Mouse (Mus musculus): ENCODE measurements around the gene Ogdh. TPM values are rescaled to one million over a fixed set of nuclear protein-coding genes. Genes with fewer than 3 reads are reported as not detected.

The Ogdh gene
- polyA plus RNA-seq, 1 experiment from 2014 or later, result 201 TPM

DNA sequence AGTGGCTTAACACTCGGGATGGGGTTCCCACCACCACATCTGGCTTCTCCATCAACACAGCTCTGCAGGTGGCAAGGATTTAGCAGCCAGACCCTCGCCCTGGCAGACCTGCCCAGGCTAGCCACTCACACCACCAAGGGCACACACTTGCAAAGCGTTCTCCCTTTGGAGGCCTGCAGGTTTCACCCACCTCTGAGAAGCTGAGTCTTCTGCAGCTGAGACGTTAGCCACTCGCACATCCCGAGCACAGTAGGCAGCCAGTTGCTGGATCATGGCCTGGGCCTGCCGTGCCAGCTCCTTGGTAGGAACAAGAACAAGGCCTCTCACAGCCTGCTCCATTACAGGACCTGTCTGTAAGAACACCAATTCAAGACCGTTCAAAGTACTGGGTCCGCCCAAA, 24.8 kb upstream of the Ogdh start:
- H3K4me3 ChIP-seq (ENCODE audit: low read depth, low read length), result peak overlapping the region; percentile 99
- H3K27ac ChIP-seq (ENCODE audit: low read depth, low read length), result no peak overlapping the region
- no peaks in the 10 kb centered on the region for H3K27me3 ChIP-seq (ENCODE audit: control insufficient read depth, insufficient read depth, low read length)
- H3K4me2 ChIP-seq, result peak overlapping the region; percentile 97
- ATAC-seq (replicated peaks; ENCODE audit: insufficient number of reproducible peaks, low FRiP score, low TSS enrichment), result no peak
- H3K9ac ChIP-seq (ENCODE audit: low read depth, low read length), result peak overlapping the region; percentile 95
- H3K4me1 ChIP-seq (ENCODE audit: control insufficient read depth, insufficient read depth, low read length), result peaks cover 7% of the 10 kb centered on the region
- peaks cover 24% of the 10 kb centered on the region for H3K36me3 ChIP-seq (ENCODE audit: control insufficient read depth, insufficient read depth, low read length)
- 69% methylated on average over 9 of the region's 9 CpGs for WGBS (ENCODE audit: insufficient replicate concordance)
- H3K9me3 ChIP-seq (replicated peaks; ENCODE audit: control insufficient read depth, low read length), result no peaks in the 10 kb centered on the region

DNA sequence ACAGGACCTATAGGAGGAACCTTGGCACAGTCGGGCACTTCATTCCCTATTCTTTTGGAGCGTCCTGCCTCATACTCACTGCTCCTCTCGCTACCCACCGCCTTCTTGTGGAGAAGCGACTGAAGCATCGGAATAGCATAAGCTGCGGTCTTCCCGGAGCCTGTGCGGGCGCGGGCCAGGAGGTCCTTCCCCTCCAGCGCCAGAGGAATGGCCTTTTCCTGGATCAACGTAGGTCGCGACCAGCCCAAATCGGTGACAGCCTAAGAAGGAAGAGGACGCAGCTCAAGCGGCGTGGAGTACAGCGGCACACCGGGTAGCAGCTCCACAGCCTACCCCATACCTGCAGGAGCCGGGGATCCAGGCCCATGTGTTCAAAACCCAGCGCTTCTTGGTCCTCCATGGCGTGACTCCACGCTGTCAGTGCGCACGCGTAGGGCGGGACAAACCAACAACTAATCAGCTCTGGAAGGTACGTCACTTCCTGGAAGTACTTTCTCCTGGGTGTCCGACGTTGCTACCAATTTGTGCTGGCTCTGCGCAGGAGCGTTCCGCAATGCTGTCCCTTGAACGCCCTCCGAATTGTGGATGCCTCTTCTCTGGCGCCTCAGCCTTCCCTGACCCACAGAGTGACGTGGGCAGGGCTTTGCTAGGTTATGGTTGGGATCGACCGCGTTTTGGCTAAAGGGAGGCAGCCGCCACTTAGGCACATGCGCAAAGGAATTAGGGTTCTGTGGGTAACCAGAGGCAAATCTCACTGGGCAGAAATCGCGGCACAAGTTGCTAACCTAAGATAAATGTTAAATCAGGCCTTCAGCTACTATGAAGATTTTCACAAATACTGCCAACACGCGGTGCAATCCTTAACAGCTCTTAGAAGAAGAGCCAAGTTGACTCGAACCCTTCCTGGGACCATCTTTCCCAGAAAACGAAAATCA, 23.8 kb upstream of the Ogdh start, which contains the start of gene Ddx56:
Gene Ddx56 (minus strand): TSS at position 453 of the 935 bp plus-strand sequence.
- H3K9me3 ChIP-seq (replicated peaks; ENCODE audit: control insufficient read depth, low read length), result no peaks in the 10 kb centered on the region
- H3K36me3 ChIP-seq (ENCODE audit: control insufficient read depth, insufficient read depth, low read length), result peaks cover 19% of the 10 kb centered on the region
- peak within 1 kb of the TSS; percentile 95 for H3K9ac ChIP-seq (ENCODE audit: low read depth, low read length)
- ATAC-seq (replicated peaks; ENCODE audit: insufficient number of reproducible peaks, low FRiP score, low TSS enrichment), result peak; percentile 88
- peak within 1 kb of the TSS; percentile 97 for H3K4me2 ChIP-seq
- no peaks in the 10 kb centered on the region for H3K27me3 ChIP-seq (ENCODE audit: control insufficient read depth, insufficient read depth, low read length)
- H3K27ac ChIP-seq (ENCODE audit: low read depth, low read length), result peak within 1 kb of the TSS; percentile 92
- peak within 1 kb of the TSS; percentile 99 for H3K4me3 ChIP-seq (ENCODE audit: low read depth, low read length)
- H3K4me1 ChIP-seq (ENCODE audit: control insufficient read depth, insufficient read depth, low read length), result peaks cover 7% of the 10 kb centered on the region
- WGBS (ENCODE audit: insufficient replicate concordance), result 2% methylated on average over 50 of the region's 50 CpGs

DNA sequence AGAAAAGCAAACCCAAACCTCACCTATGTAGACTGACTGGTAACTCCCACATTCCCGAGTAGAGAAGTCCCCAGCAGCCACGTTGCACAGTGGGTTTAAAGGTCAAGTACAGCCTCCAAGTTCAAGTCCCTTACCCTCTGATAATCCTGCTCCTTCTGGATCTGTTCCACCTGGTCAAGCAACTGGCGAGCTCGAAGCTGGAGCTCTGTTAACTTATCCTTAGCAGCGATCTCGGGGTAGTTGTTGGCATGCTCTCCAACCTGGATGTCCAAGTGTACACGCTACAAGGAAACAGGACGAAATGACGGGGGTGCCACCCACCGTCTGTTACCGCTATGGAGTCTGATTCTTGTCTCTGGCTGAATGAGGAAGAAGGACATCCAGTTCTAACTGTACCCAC, 17.8 kb upstream of the Ogdh start:
- WGBS (ENCODE audit: insufficient replicate concordance), result 67% methylated on average over 11 of the region's 11 CpGs
- Histone ChIP-seq H3K27ac (ENCODE audit: low read depth, low read length) (no peak overlapping the region), H3K4me3 (ENCODE audit: low read depth, low read length) (peak overlapping the region; percentile 78), H3K27me3 (ENCODE audit: control insufficient read depth, insufficient read depth, low read length) (no peaks in the 10 kb centered on the region), H3K4me2 (peak overlapping the region; percentile 82), H3K36me3 (ENCODE audit: control insufficient read depth, insufficient read depth, low read length) (no peaks in the 10 kb centered on the region), H3K9ac (ENCODE audit: low read depth, low read length) (peak overlapping the region; percentile 81), H3K9me3 (replicated peaks; ENCODE audit: control insufficient read depth, low read length) (no peaks in the 10 kb centered on the region), H3K4me1 (ENCODE audit: control insufficient read depth, insufficient read depth, low read length) (peaks cover 6% of the 10 kb centered on the region; the same call in 1 of the 2 replicates)
- no peak for ATAC-seq (replicated peaks; ENCODE audit: insufficient number of reproducible peaks, low FRiP score, low TSS enrichment)

DNA sequence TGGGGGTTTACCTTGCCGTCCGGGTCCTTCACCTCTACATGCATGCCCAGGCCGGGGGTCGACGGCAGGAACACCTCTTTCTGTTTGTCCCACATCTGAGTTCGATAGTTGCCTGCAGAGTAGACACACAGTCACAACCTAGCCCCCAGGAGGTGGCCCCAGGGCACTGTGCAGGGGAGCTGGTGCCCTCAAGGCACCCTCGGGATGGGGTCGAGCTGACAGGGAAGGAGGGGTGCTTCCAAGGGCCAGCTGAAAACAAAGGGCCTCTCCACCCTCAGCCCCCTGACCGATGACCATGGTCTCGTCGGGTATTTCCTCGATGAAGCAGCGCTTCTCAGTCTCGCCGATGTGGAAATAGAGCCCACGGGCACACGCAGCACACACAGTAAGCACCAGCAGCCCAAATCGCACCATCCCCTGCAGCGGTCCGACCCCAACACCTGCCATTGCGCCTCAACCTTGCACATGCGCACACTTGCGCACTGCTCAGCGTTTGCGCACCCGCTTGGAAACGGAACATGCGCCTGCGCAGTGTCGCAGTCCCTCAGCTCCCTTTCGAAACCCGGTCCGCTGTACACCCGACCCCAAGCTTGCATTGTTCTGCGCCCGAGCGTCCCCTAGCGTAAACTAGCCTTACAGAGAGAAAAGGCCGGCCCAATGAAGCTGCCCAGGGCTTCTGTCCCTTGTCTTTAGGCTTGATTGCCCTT, 16.9 kb upstream of the Ogdh start, which contains the start of gene Tmed4:
Gene Tmed4 (minus strand): TSS at position 484 of the 707 bp plus-strand sequence.
- Histone ChIP-seq H3K4me1 (ENCODE audit: control insufficient read depth, insufficient read depth, low read length) (peaks cover 6% of the 10 kb centered on the region; the same call in 1 of the 2 replicates), H3K4me2 (peak within 1 kb of the TSS; percentile 82), H3K27ac (ENCODE audit: low read depth, low read length) (0 out of 2 replicates have a peak within 1 kb of the TSS, but pooled peaks have one; percentile 3), H3K4me3 (ENCODE audit: low read depth, low read length) (peak within 1 kb of the TSS; percentile 78), H3K9me3 (replicated peaks; ENCODE audit: control insufficient read depth, low read length) (no peaks in the 10 kb centered on the region), H3K9ac (ENCODE audit: low read depth, low read length) (peak within 1 kb of the TSS; percentile 81), H3K27me3 (ENCODE audit: control insufficient read depth, insufficient read depth, low read length) (no peaks in the 10 kb centered on the region), H3K36me3 (ENCODE audit: control insufficient read depth, insufficient read depth, low read length) (no peaks in the 10 kb centered on the region)
- WGBS (ENCODE audit: insufficient replicate concordance), result under 1% methylated on average over 39 of the region's 39 CpGs
- ATAC-seq (replicated peaks; ENCODE audit: insufficient number of reproducible peaks, low FRiP score, low TSS enrichment), result peak; percentile 91

DNA sequence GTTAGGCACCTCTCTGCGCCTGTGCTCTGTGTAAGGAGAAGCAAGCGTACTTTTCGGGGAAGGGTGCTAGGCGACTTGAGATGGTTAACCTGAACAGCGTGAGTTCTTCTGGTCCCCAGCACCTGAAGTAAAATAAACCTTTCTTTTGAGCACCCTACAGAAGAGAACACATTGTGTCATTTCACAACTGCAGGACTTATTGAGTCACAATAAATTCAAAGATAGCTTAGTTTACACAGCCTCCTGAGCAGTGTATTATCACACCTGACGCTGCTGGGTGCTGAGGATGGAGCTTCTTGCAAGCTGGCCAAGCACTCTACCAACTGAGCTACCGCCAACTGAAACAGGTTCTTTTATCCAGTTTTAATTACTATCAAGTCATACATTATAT, 16.3 kb upstream of the Ogdh start:
- 31% methylated on average over 7 of the region's 7 CpGs for WGBS (ENCODE audit: insufficient replicate concordance)
- H3K27me3 ChIP-seq (ENCODE audit: control insufficient read depth, insufficient read depth, low read length), result no peaks in the 10 kb centered on the region

DNA sequence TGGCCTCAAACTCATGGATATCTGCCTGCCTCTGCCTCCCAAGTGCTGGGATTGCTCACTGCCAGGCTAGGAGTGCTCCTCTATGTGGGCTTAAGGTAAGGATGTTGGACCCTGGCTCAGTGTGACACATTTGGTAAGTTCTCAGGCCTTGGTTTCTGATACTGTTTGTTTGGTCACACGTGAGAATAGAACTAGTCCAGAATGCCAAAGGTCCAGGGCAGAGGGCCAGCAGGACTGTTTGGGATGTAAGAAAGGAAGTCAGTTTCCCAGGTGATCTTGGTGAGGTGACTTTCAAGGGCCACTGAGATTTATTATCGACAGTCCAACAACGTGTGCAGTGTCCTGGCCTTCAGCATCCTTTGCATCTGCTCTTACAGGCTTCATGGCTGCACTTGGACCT, 15.0 kb upstream of the Ogdh start:
- Histone ChIP-seq H3K9me3 (replicated peaks; ENCODE audit: control insufficient read depth, low read length) (no peaks in the 10 kb centered on the region), H3K4me1 (ENCODE audit: control insufficient read depth, insufficient read depth, low read length) (peaks cover 6% of the 10 kb centered on the region; the same call in 1 of the 2 replicates), H3K36me3 (ENCODE audit: control insufficient read depth, insufficient read depth, low read length) (no peaks in the 10 kb centered on the region), H3K27me3 (ENCODE audit: control insufficient read depth, insufficient read depth, low read length) (no peaks in the 10 kb centered on the region), H3K4me3 (ENCODE audit: low read depth, low read length) (no peak overlapping the region), H3K27ac (ENCODE audit: low read depth, low read length) (no peak overlapping the region), H3K4me2 (no peak overlapping the region), H3K9ac (ENCODE audit: low read depth, low read length) (no peak overlapping the region)
- no peak for ATAC-seq (replicated peaks; ENCODE audit: insufficient number of reproducible peaks, low FRiP score, low TSS enrichment)
- 75% methylated on average over 3 of the region's 3 CpGs for WGBS (ENCODE audit: insufficient replicate concordance)

More for the DNA sequence above, 16.3 kb upstream of the Ogdh start:
- Histone ChIP-seq H3K9me3 (replicated peaks; ENCODE audit: control insufficient read depth, low read length) (no peaks in the 10 kb centered on the region), H3K9ac (ENCODE audit: low read depth, low read length) (peak overlapping the region; percentile 81), H3K36me3 (ENCODE audit: control insufficient read depth, insufficient read depth, low read length) (no peaks in the 10 kb centered on the region), H3K27ac (ENCODE audit: low read depth, low read length) (0 out of 2 replicates have a peak overlapping the region, but pooled peaks have one; percentile 3), H3K4me3 (ENCODE audit: low read depth, low read length) (peak overlapping the region; percentile 78), H3K4me2 (peak overlapping the region; percentile 82), H3K4me1 (ENCODE audit: control insufficient read depth, insufficient read depth, low read length) (peaks cover 6% of the 10 kb centered on the region; the same call in 1 of the 2 replicates)
- ATAC-seq (replicated peaks; ENCODE audit: insufficient number of reproducible peaks, low FRiP score, low TSS enrichment), result no peak; the same call in 1 of the 2 replicates

DNA sequence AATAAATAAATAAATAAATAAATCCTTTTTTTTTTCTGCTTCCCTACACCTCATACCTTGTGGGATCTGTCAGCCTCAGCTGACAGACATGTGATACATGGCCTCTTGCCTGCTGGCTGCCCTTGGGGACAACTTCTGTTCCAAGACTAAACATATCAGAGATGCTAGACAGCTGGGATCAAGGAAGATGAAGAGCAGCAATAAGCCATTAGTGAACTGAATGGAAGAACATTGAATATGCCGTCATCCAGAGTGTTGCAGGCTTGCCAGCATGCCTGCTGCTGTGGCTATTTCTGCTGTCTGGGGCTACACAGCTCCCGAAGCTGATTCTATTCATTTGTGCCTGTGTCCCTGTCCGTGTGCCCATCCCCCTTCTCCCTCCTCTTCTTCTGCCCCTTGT, 8.5 kb upstream of the Ogdh start:
- Histone ChIP-seq H3K9ac (ENCODE audit: low read depth, low read length) (no peak overlapping the region), H3K36me3 (ENCODE audit: control insufficient read depth, insufficient read depth, low read length) (no peaks in the 10 kb centered on the region), H3K4me1 (ENCODE audit: control insufficient read depth, insufficient read depth, low read length) (no peaks in the 10 kb centered on the region), H3K4me2 (no peak overlapping the region), H3K27me3 (ENCODE audit: control insufficient read depth, insufficient read depth, low read length) (no peaks in the 10 kb centered on the region), H3K4me3 (ENCODE audit: low read depth, low read length) (no peak overlapping the region), H3K9me3 (replicated peaks; ENCODE audit: control insufficient read depth, low read length) (no peaks in the 10 kb centered on the region), H3K27ac (ENCODE audit: low read depth, low read length) (no peak overlapping the region)
- ATAC-seq (replicated peaks; ENCODE audit: insufficient number of reproducible peaks, low FRiP score, low TSS enrichment), result no peak
- 79% methylated on average over 3 of the region's 3 CpGs for WGBS (ENCODE audit: insufficient replicate concordance)

DNA sequence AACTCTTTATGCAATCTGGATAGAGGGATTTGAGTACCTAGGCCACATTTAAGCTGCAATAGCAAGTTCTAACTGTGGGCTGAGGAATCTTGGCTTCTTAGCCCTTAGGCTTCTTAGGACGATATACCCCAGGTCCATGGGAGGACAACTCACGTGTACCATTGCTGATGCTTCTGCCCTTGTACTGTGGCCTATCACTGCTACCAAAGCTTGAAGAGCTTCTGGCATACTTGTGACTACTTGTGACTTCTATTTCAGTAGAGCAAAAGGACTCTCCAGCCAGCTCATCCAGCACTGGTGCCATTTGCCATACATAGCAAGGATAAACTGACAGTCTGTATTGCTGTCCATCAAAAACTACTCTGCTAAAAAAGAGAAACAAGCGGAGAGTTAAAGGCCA, 1.3 kb upstream of the Ogdh start:
- peaks cover 3% of the 10 kb centered on the region; the same call in 1 of the 2 replicates for H3K4me1 ChIP-seq (ENCODE audit: control insufficient read depth, insufficient read depth, low read length)
- H3K27me3 ChIP-seq (ENCODE audit: control insufficient read depth, insufficient read depth, low read length), result no peaks in the 10 kb centered on the region
- no peak overlapping the region for H3K4me2 ChIP-seq
- 78% methylated on average over 3 of the region's 3 CpGs for WGBS (ENCODE audit: insufficient replicate concordance)
- H3K9ac ChIP-seq (ENCODE audit: low read depth, low read length), result no peak overlapping the region
- no peak overlapping the region for H3K27ac ChIP-seq (ENCODE audit: low read depth, low read length)
- ATAC-seq (replicated peaks; ENCODE audit: insufficient number of reproducible peaks, low FRiP score, low TSS enrichment), result no peak
- H3K9me3 ChIP-seq (replicated peaks; ENCODE audit: control insufficient read depth, low read length), result no peaks in the 10 kb centered on the region
- no peak overlapping the region for H3K4me3 ChIP-seq (ENCODE audit: low read depth, low read length)
- H3K36me3 ChIP-seq (ENCODE audit: control insufficient read depth, insufficient read depth, low read length), result no peaks in the 10 kb centered on the region

Measured in heart, embryonic 11.5 days (tissue).